Mouse (Mus musculus): ENCODE data around the gene Babam2. TPM values are rescaled to one million over a fixed set of nuclear protein-coding genes. Genes with fewer than 3 reads are reported as not detected.
A peak's percentile ranks its signal among the peaks of the same experiment; 100 is the strongest.

Gene Babam2
- polyA plus RNA-seq, 1 experiment, result 18.4 TPM

GRCm38 (mm10) chr5:31985021-31985420, 287.5 kb downstream of the Babam2 start:
- WGBS, result 96% methylated on average over 2 of the region's 2 CpGs
- Histone ChIP-seq H3K4me1 (ENCODE audit: control insufficient read depth, insufficient read depth, insufficient read length, low read length) (peaks cover 3% of the 10 kb centered on the region; the same call in 1 of the 2 replicates), H3K27ac (ENCODE audit: insufficient read depth, low read depth, low read length) (no peak overlapping the region), H3K36me3 (ENCODE audit: control insufficient read depth, insufficient read depth, low read length) (no peaks in the 10 kb centered on the region), H3K4me3 (ENCODE audit: low read depth, low read length) (no peak overlapping the region), H3K27me3 (ENCODE audit: control insufficient read depth, insufficient read depth, low read length) (no peaks in the 10 kb centered on the region)
- TF ChIP-seq CTCF (IDR thresholded peaks at IDR 0.05; ENCODE audit: extremely low read depth, insufficient read length, insufficient replicate concordance, low read depth, low read length), result no peak
- no peak for TF ChIP-seq POLR2A (IDR thresholded peaks at IDR 0.05; ENCODE audit: low read depth, low read length)

- Histone ChIP-seq H3K36me3 (ENCODE audit: control insufficient read depth, insufficient read depth, low read length) (no peaks in the 10 kb centered on the region), H3K4me1 (ENCODE audit: control insufficient read depth, insufficient read depth, insufficient read length, low read length) (peaks cover 3% of the 10 kb centered on the region; the same call in 1 of the 2 replicates), H3K27me3 (ENCODE audit: control insufficient read depth, insufficient read depth, low read length) (no peaks in the 10 kb centered on the region), H3K27ac (ENCODE audit: insufficient read depth, low read depth, low read length) (no peak overlapping the region), H3K4me3 (ENCODE audit: low read depth, low read length) (no peak overlapping the region)
- WGBS, result 46% methylated on average over 11 of the region's 11 CpGs
- TF ChIP-seq CTCF (IDR thresholded peaks at IDR 0.05; ENCODE audit: extremely low read depth, insufficient read length, insufficient replicate concordance, low read depth, low read length), result no peak
- no peak for TF ChIP-seq POLR2A (IDR thresholded peaks at IDR 0.05; ENCODE audit: low read depth, low read length)
These were observed 290.2 kb downstream of the Babam2 start for GRCm38 (mm10) chr5:31987541-31988307.

DNA sequence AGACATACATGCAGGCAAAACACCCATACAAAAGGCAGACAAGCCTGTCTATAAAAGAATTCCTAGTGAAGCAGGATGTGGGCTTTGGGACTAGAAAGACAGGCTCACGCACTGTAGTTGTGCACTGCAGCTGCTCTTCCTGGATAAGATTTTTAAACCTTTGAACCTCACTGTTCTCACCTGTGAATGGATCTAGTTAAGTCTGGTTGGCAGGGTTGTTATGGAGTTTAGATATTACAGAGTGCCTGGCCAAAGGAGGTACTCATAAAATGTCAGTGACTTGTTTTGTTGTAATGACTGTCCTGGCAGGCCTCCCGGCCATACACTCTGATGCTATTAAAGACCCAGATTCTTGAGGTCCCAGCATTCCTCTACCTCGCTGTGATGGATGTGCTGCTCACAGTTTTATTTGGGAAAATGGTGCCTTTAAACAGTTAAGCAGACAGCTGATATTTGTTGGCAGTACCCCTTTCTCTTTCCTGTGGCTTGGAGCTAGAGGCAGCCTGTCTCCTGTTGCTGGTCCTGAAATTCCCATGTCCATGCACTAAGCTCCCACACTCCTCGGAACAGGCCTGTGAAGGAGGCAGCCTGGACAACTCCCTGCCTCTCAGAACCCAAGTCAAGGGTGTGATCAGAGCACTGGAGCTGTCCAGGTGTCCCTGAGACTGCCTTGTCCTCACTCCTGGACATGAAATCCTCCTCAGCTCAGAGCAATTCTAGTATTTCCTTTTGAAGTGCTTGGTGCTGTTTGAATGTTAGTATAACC, 299.9 kb downstream of the Babam2 start:
- Histone ChIP-seq H3K36me3 (ENCODE audit: control insufficient read depth, insufficient read depth, low read length) (no peaks in the 10 kb centered on the region), H3K4me1 (ENCODE audit: control insufficient read depth, insufficient read depth, insufficient read length, low read length) (peaks cover 17% of the 10 kb centered on the region), H3K27me3 (ENCODE audit: control insufficient read depth, insufficient read depth, low read length) (no peaks in the 10 kb centered on the region), H3K27ac (ENCODE audit: insufficient read depth, low read depth, low read length) (peak overlapping the region; percentile 52), H3K4me3 (ENCODE audit: low read depth, low read length) (no peak overlapping the region)
- 31% methylated on average over 4 of the region's 4 CpGs for WGBS
- TF ChIP-seq POLR2A (IDR thresholded peaks at IDR 0.05; ENCODE audit: low read depth, low read length) (no peak), CTCF (IDR thresholded peaks at IDR 0.05; ENCODE audit: extremely low read depth, insufficient read length, insufficient replicate concordance, low read depth, low read length) (no peak)

- H3K27ac ChIP-seq (ENCODE audit: insufficient read depth, low read depth, low read length), result peak overlapping the region; percentile 73
- 28% methylated on average over 2 of the region's 2 CpGs for WGBS
- H3K36me3 ChIP-seq (ENCODE audit: control insufficient read depth, insufficient read depth, low read length), result no peaks in the 10 kb centered on the region
- peaks cover 17% of the 10 kb centered on the region for H3K4me1 ChIP-seq (ENCODE audit: control insufficient read depth, insufficient read depth, insufficient read length, low read length)
- no peak for TF ChIP-seq POLR2A (IDR thresholded peaks at IDR 0.05; ENCODE audit: low read depth, low read length)
- no peak for TF ChIP-seq CTCF (IDR thresholded peaks at IDR 0.05; ENCODE audit: extremely low read depth, insufficient read length, insufficient replicate concordance, low read depth, low read length)
- H3K4me3 ChIP-seq (ENCODE audit: low read depth, low read length), result no peak overlapping the region; the same call in 1 of the 2 replicates
- no peaks in the 10 kb centered on the region for H3K27me3 ChIP-seq (ENCODE audit: control insufficient read depth, insufficient read depth, low read length)
These were observed 301.3 kb downstream of the Babam2 start for GRCm38 (mm10) chr5:31998806-31999205.

DNA sequence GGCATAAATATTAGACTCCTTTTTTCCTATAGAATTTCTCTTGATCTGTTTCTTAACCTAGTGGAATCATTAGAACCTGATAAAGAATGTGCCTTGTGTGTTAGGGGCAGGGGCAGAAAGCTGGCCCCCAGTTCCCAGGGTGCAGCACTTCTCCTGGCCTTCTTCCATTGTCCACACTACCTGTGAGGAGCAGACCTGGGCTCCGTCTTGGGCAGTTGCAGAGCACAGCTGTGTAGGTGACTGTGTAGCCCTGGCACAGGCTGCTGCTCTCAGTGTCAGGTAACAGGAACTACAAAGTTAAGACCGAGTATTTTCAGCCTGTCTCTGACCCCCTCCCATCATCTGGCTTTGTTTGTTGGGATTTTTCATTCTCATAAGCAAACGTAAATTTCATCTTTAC, 302.6 kb downstream of the Babam2 start:
- H3K27ac ChIP-seq (ENCODE audit: insufficient read depth, low read depth, low read length), result no peak overlapping the region
- WGBS, result 73% methylated on average over 3 of the region's 3 CpGs
- H3K27me3 ChIP-seq (ENCODE audit: control insufficient read depth, insufficient read depth, low read length), result no peaks in the 10 kb centered on the region
- no peak overlapping the region for H3K4me3 ChIP-seq (ENCODE audit: low read depth, low read length)
- H3K4me1 ChIP-seq (ENCODE audit: control insufficient read depth, insufficient read depth, insufficient read length, low read length), result peaks cover 17% of the 10 kb centered on the region
- no peaks in the 10 kb centered on the region for H3K36me3 ChIP-seq (ENCODE audit: control insufficient read depth, insufficient read depth, low read length)
- TF ChIP-seq POLR2A (IDR thresholded peaks at IDR 0.05; ENCODE audit: low read depth, low read length) (no peak), CTCF (IDR thresholded peaks at IDR 0.05; ENCODE audit: extremely low read depth, insufficient read length, insufficient replicate concordance, low read depth, low read length) (no peak)

GRCm38 (mm10) chr5:32001266-32001665, 303.8 kb downstream of the Babam2 start:
- H3K36me3 ChIP-seq (ENCODE audit: control insufficient read depth, insufficient read depth, low read length), result no peaks in the 10 kb centered on the region
- H3K4me1 ChIP-seq (ENCODE audit: control insufficient read depth, insufficient read depth, insufficient read length, low read length), result peaks cover 17% of the 10 kb centered on the region
- no peak overlapping the region for H3K27ac ChIP-seq (ENCODE audit: insufficient read depth, low read depth, low read length)
- H3K27me3 ChIP-seq (ENCODE audit: control insufficient read depth, insufficient read depth, low read length), result no peaks in the 10 kb centered on the region
- TF ChIP-seq POLR2A (IDR thresholded peaks at IDR 0.05; ENCODE audit: low read depth, low read length) (no peak), CTCF (IDR thresholded peaks at IDR 0.05; ENCODE audit: extremely low read depth, insufficient read length, insufficient replicate concordance, low read depth, low read length) (no peak)
- WGBS, result 89% methylated on average over 9 of the region's 9 CpGs
- no peak overlapping the region for H3K4me3 ChIP-seq (ENCODE audit: low read depth, low read length)

DNA sequence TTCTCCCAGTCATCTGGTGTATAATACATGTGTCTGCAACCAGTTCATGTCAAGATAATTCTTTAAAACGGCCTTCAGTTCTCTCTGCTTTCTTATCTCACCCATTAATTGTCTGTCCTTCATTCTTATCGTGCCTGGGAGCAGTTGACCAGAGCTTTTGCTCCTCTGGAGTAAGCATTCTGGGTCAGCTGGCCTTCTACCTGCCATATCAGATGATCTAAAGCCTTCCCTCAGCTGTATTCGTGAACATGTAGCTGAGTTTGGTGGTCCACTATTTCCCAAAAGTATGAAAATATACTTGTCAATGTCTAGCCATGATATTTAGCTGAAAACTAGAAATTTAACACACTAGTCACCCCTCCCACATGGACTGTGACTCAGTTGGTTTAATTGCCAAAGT, 304.3 kb downstream of the Babam2 start:
- Histone ChIP-seq H3K4me3 (ENCODE audit: low read depth, low read length) (no peak overlapping the region), H3K27ac (ENCODE audit: insufficient read depth, low read depth, low read length) (no peak overlapping the region), H3K36me3 (ENCODE audit: control insufficient read depth, insufficient read depth, low read length) (no peaks in the 10 kb centered on the region), H3K4me1 (ENCODE audit: control insufficient read depth, insufficient read depth, insufficient read length, low read length) (peaks cover 16% of the 10 kb centered on the region), H3K27me3 (ENCODE audit: control insufficient read depth, insufficient read depth, low read length) (no peaks in the 10 kb centered on the region)
- no peak for TF ChIP-seq CTCF (IDR thresholded peaks at IDR 0.05; ENCODE audit: extremely low read depth, insufficient read length, insufficient replicate concordance, low read depth, low read length)
- TF ChIP-seq POLR2A (IDR thresholded peaks at IDR 0.05; ENCODE audit: low read depth, low read length), result no peak
- WGBS, result 49% methylated on average over 3 of the region's 3 CpGs

Measured in small intestine, adult 2 months (tissue).